Mouse (Mus musculus) midbrain, embryonic 16.5 days (tissue): Measurements from ENCODE around the gene Ralgps2. TPM values are rescaled to one million over a fixed set of nuclear protein-coding genes. Genes with fewer than 3 reads are reported as not detected.

ENCODE experiments used
- ATAC-seq: fragments of 200-750 bp; cut with Nextera tagmentation; 2 replicates; pipeline ENCODE4 v1.8.0; 2017; ENCODE audit warnings: moderate TSS enrichment
- H3K27ac ChIP-seq: fragments of 300-500 bp; sonication (generic); 2 replicates; pipeline ENCODE4 v1.5.1; 2014; ENCODE audit warnings: mild to moderate bottlenecking, low read length, mixed read lengths
- H3K27me3 ChIP-seq: fragments of 300-500 bp; sonication (generic); 2 replicates; pipeline ENCODE4 v1.6.1; 2014; ENCODE audit warnings: low read depth, low read length, mixed read lengths; ENCODE audit not compliant: control insufficient read depth, insufficient read depth
- H3K36me3 ChIP-seq: fragments of 300-500 bp; sonication (generic); 2 replicates; pipeline ENCODE4 v1.6.1; 2014; ENCODE audit warnings: mild to moderate bottlenecking, low read length, moderate library complexity, mixed read lengths; ENCODE audit not compliant: control insufficient read depth, insufficient read depth
- H3K4me1 ChIP-seq: fragments of 300-500 bp; sonication (generic); 2 replicates; pipeline ENCODE4 v1.6.1; 2014; ENCODE audit warnings: mild to moderate bottlenecking, low read length, mixed read lengths; ENCODE audit not compliant: control insufficient read depth, insufficient read depth
- H3K4me2 ChIP-seq: fragments of 300-500 bp; sonication (generic); 2 replicates; pipeline ENCODE4 v1.6.1; 2014; ENCODE audit warnings: mild to moderate bottlenecking, low read length, mixed read lengths
- H3K4me3 ChIP-seq: fragments of 300-500 bp; sonication (generic); 2 replicates; pipeline ENCODE4 v1.5.1; 2014; ENCODE audit warnings: low read depth, mild to moderate bottlenecking, low read length, moderate library complexity, mixed read lengths
- H3K9ac ChIP-seq: fragments of 300-500 bp; sonication (generic); 2 replicates; pipeline ENCODE4 v1.6.1; 2014; ENCODE audit warnings: low read depth, low read length, mixed read lengths
- H3K9me3 ChIP-seq: fragments of 300-500 bp; sonication (generic); replicated peaks from 2 replicates; pipeline ENCODE4 v1.6.1; 2014; ENCODE audit warnings: mild to moderate bottlenecking, low read length, mixed read lengths; ENCODE audit not compliant: control insufficient read depth, poor library complexity, severe bottlenecking
- WGBS: fragments of 180-500 bp; shearing (Covaris S2); extraction: QIAGEN DNeasy Blood & Tissue Kit; methylation state at CpG from one replicate; pipeline ENCODE4 v1.1.7; 2014; 5-methylcytosine and 5-hydroxymethylcytosine counted together
- polyA plus RNA-seq: library from polyadenylated mRNA; unstranded; fragments of >200 nt; fragmentation: Nextera tagmentation; extraction: Ambion mirVana; gene quantifications from 2 replicates; pipeline ENCODE4 v1.2.1, GENCODE M21; 2015

Ralgps2 gene
- polyA plus RNA-seq, 1 experiment from 2014 or later = 78.1 TPM

GRCm38 (mm10) chr1:156891561-156891960, 47.9 kb downstream of the Ralgps2 start:
- WGBS = 96% methylated on average over 4 of the region's 4 CpGs

DNA sequence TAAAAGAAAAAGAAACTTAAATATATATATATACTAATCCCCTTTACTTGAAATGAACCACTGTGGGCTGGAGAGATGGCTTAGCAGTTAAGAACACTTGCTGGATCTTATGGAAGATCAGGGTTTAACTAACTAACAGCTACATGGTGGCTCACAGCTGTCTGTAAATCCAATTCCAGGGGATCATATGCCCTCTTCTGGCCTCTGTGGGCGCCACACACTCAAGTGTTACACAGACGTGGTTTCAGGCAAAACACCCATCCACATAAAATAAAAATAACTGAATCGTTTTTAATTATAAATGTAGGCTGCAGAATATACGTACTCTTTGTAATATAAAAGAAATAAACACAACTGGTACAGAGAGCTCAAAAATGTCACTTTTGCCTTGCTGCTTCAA, 50.6 kb downstream of the Ralgps2 start:
- Histone ChIP-seq H3K27ac (no peak overlapping the region), H3K36me3 (peaks cover 4% of the 10 kb centered on the region; the same call in 1 of the 2 replicates), H3K9ac (no peak overlapping the region), H3K4me2 (no peak overlapping the region), H3K4me1 (no peaks in the 10 kb centered on the region), H3K4me3 (no peak overlapping the region), H3K9me3 (no peaks in the 10 kb centered on the region), H3K27me3 (no peaks in the 10 kb centered on the region)
- ATAC-seq = no peak
- WGBS = 92% methylated on average over 4 of the region's 4 CpGs

More at GRCm38 (mm10) chr1:156891561-156891960, 47.9 kb downstream of the Ralgps2 start:
- Histone ChIP-seq H3K36me3 (peaks cover 4% of the 10 kb centered on the region; the same call in 1 of the 2 replicates), H3K4me1 (no peaks in the 10 kb centered on the region), H3K4me2 (no peak overlapping the region), H3K27ac (no peak overlapping the region), H3K9me3 (no peaks in the 10 kb centered on the region), H3K27me3 (no peaks in the 10 kb centered on the region), H3K4me3 (no peak overlapping the region), H3K9ac (no peak overlapping the region)
- no peak for ATAC-seq

GRCm38 (mm10) chr1:156885879-156886278, 53.5 kb downstream of the Ralgps2 start:
- Histone ChIP-seq H3K36me3 (peaks cover 18% of the 10 kb centered on the region), H3K27ac (no peak overlapping the region), H3K9ac (no peak overlapping the region), H3K4me1 (no peaks in the 10 kb centered on the region), H3K4me3 (no peak overlapping the region), H3K27me3 (no peaks in the 10 kb centered on the region), H3K9me3 (no peaks in the 10 kb centered on the region), H3K4me2 (no peak overlapping the region)
- 89% methylated on average over 2 of the region's 2 CpGs for WGBS
- ATAC-seq = no peak

- peaks cover 18% of the 10 kb centered on the region for H3K36me3 ChIP-seq
- no peak overlapping the region for H3K9ac ChIP-seq
- H3K9me3 ChIP-seq = no peaks in the 10 kb centered on the region
- no peak overlapping the region for H3K4me2 ChIP-seq
- no peak for ATAC-seq
- H3K4me1 ChIP-seq = no peaks in the 10 kb centered on the region
- no peak overlapping the region for H3K27ac ChIP-seq
- no peaks in the 10 kb centered on the region for H3K27me3 ChIP-seq
- no peak overlapping the region for H3K4me3 ChIP-seq
- 95% methylated on average over 2 of the region's 2 CpGs for WGBS
Observed at GRCm38 (mm10) chr1:156884782-156885181, 54.6 kb downstream of the Ralgps2 start.

- Histone ChIP-seq H3K4me2 (no peak overlapping the region), H3K36me3 (peaks cover 8% of the 10 kb centered on the region; the same call in 1 of the 2 replicates), H3K27ac (no peak overlapping the region), H3K9ac (no peak overlapping the region), H3K27me3 (no peaks in the 10 kb centered on the region), H3K4me1 (no peaks in the 10 kb centered on the region), H3K4me3 (no peak overlapping the region), H3K9me3 (no peaks in the 10 kb centered on the region)
- no peak for ATAC-seq
- WGBS = 96% methylated on average over 4 of the region's 4 CpGs
Observed at GRCm38 (mm10) chr1:156870616-156871015, 68.8 kb downstream of the Ralgps2 start.

DNA sequence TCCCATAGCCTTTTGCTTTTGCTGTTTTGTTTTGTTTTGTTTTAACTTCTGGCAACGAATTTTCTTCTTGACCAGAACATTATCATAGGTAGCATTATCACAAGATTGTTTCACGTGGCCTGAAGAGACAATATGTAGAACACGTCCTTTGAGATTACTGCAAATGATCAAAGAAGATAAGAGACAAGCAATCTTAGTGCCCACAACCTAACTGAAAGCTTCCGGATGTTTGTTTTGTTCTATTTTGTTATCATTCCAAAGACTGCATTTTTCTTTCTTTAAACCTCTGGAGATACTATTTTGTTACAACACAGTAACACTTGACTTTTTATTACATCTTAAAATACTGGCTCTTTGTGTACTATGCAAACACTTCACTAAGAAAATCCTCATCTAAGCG, 69.4 kb downstream of the Ralgps2 start:
- no peak for ATAC-seq
- Histone ChIP-seq H3K9me3 (no peaks in the 10 kb centered on the region), H3K4me2 (no peak overlapping the region), H3K4me3 (no peak overlapping the region), H3K27ac (no peak overlapping the region), H3K4me1 (no peaks in the 10 kb centered on the region), H3K27me3 (no peaks in the 10 kb centered on the region), H3K36me3 (peaks cover 8% of the 10 kb centered on the region; the same call in 1 of the 2 replicates), H3K9ac (no peak overlapping the region)
- 91% methylated on average over 5 of the region's 5 CpGs for WGBS

- 52% methylated on average over 3 of the region's 3 CpGs for WGBS
- H3K27ac ChIP-seq = 0 out of 2 replicates have a peak overlapping the region, but pooled peaks have one; percentile 2
- no peak for ATAC-seq
Observed at GRCm38 (mm10) chr1:156864240-156864639, 75.2 kb downstream of the Ralgps2 start.

GRCm38 (mm10) chr1:156863726-156864125, 75.7 kb downstream of the Ralgps2 start:
- H3K27ac ChIP-seq = 0 out of 2 replicates have a peak overlapping the region, but pooled peaks have one; percentile 2
- no peak overlapping the region for H3K9ac ChIP-seq
- peaks cover 8% of the 10 kb centered on the region; the same call in 1 of the 2 replicates for H3K4me1 ChIP-seq
- H3K4me2 ChIP-seq = no peak overlapping the region
- no peak for ATAC-seq
- no peak overlapping the region for H3K4me3 ChIP-seq
- no peaks in the 10 kb centered on the region; the same call in 1 of the 2 replicates for H3K36me3 ChIP-seq
- 58% methylated on average over 3 of the region's 3 CpGs for WGBS
- no peaks in the 10 kb centered on the region for H3K27me3 ChIP-seq
- no peaks in the 10 kb centered on the region for H3K9me3 ChIP-seq

More at GRCm38 (mm10) chr1:156864240-156864639, 75.2 kb downstream of the Ralgps2 start:
- H3K9ac ChIP-seq = no peak overlapping the region
- no peaks in the 10 kb centered on the region for H3K27me3 ChIP-seq
- peaks cover 8% of the 10 kb centered on the region; the same call in 1 of the 2 replicates for H3K4me1 ChIP-seq
- H3K9me3 ChIP-seq = no peaks in the 10 kb centered on the region
- no peak overlapping the region for H3K4me2 ChIP-seq
- H3K36me3 ChIP-seq = no peaks in the 10 kb centered on the region; the same call in 1 of the 2 replicates
- no peak overlapping the region for H3K4me3 ChIP-seq

DNA sequence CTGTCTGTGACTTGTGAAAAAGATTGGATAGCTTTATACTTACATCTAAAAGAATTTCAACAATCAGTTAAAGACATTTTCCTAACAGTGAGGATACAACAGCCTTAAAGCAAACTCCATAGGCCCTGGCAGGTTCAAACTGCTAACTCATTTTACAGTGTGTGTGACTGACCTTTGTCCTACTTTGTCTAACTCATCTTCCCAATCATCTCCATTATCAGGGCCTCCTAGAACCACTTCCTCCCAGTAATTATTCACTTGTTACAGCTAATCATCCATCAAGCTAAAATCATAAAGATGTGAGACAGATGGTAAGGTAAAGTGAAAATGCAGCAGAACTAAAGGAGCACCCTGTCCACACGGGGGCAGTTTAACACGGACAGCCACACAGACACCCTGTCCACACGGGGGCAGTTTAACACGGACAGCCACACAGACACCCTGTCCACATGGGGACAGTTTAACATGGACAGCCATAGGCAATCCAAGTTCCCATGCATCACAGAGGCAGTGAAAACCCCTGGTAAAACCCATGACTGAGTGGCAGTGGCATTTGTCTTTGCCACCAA, 77.9 kb downstream of the Ralgps2 start:
- ATAC-seq = no peak
- WGBS = 51% methylated on average over 4 of the region's 4 CpGs
- Histone ChIP-seq H3K4me1 (peaks cover 8% of the 10 kb centered on the region; the same call in 1 of the 2 replicates), H3K27me3 (no peaks in the 10 kb centered on the region), H3K4me2 (no peak overlapping the region), H3K36me3 (no peaks in the 10 kb centered on the region), H3K4me3 (no peak overlapping the region), H3K27ac (no peak overlapping the region), H3K9ac (no peak overlapping the region), H3K9me3 (no peaks in the 10 kb centered on the region)
